Mouse (Mus musculus) adrenal gland, adult 2 months (tissue): ENCODE data around the gene Arhgap31. TPM values are rescaled to one million over a fixed set of nuclear protein-coding genes. Genes with fewer than 3 reads are reported as not detected.
A peak's percentile ranks its signal among the peaks of the same experiment; 100 is the strongest.

ENCODE experiments used
- DNase-seq: peaks from one replicate; pipeline ENCODE4 v3.0.0; 2021
- polyA plus RNA-seq: library from polyadenylated mRNA; depleted of rRNA; stranded (reverse); fragments of >200 nt; gene quantifications from 2 replicates; pipeline ENCODE4 v1.2.3, GENCODE M21; 2012
- total RNA-seq, 2 experiments: library from RNA; stranded (reverse); gene quantifications; 2 replicates each; pipeline ENCODE4 v1.2.3; 2021

Gene Arhgap31
- total and polyA plus RNA-seq, 3 experiments: 7.4 to 23.8 (median 19.1) TPM

DNA sequence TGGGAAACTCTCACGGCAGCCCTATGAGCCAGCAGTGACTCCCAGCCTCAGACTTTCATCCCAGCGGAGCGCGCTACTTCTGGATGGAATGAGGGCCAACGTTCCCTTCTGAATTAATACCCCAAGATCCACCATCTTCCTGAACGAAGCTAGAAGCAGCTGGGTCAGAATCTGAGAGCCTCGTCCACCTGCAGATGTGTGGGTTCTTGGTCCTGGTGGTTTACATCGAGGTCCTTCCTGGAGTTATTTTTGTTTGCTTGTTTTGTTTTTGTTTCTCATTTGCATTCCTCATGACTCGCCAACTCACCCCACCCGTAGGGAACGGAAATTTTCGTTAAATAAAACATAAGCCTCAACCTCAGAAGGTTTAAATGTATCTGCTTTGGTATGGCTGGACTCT, 61.8 kb downstream of the Arhgap31 start:
- no peak for DNase-seq

DNA sequence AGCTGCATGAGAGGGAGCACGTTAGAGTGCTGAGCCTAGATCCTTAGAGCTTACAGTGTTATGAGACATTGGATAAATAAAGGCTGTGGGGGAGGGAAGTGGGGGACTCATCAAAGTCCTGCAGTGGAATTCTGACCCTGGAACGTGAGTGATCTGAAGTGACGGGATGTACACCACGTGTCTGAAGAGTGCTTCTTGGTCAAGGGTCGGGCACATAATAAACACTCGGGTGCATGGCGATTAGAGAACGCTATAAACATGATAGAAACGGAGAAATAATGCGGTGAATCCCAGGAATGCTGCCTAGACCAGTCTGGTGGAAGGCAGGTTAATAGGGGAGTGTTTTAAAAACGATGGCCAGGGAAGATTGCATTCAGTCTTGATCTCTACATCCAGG, 63.6 kb downstream of the Arhgap31 start:
- no peak for DNase-seq

DNA sequence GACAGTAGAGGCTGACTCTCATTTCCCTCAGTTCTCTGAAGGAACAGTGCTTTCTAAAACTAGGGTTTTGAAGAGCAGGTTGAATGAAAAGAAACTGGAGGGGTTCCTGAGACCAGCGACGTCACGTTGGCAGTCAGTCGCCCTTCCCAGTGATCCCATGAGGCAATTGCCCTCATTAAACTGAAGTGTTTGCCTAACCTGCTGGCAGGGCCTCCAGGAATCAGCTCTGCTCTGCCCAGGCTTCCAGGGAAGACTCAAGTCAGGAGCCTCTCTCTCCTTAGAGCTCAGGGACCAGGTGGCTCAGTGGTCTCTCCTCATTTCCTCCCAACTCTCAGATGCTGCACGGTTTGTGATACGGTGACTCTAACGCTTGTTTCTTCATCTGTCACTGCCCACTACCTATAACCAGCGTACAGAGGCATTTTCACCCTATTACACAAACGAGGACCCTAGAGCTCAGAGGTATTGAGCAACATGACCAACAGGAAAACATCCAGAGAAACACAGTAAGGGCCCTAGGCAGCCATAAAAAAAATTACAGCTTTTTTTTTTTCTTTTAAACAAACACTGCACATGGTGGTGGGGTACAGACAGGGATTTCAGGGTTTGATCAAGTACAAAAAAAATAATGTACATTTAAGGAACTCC, 64.2 kb downstream of the Arhgap31 start:
- peak; percentile 29 for DNase-seq

DNA sequence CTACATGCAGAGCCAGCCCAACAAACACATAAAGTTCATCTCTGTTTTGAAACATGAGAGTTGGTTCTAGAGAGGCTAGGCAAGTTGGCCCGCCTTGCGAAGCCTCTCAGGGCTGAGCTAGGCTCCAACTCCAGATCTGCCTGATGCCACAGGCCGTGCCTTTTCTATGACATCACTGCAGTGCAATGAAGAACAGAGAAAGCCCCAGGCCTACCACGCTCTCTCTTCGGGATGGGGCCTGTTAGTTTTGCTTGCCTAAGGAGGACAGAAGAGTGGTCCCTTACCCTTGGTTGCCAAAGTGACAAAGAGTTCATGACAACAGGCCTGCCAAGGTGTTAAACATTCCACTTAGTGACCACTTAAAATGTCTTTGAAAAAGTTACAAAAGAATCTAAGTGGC, 64.9 kb downstream of the Arhgap31 start:
- no peak for DNase-seq

DNA sequence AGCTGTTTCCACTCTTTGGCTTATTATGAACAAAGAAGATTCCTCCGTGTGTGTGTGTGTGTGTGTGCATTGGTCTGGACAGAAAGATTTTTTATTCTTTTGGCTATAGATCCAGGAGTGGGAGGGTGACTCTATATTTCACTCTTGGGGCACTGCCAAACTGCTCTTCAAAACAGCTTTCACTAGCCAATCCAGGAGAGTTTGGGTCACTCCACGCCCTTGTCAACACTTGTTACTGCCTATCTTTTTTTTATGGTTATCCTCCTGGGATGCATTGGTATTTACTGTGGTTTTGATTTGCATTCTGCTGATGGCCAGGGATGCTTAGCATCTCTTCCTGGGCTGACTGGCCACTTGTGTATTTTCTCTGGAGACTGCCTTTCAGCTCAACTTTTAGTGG, 68.6 kb downstream of the Arhgap31 start:
- no peak for DNase-seq

DNA sequence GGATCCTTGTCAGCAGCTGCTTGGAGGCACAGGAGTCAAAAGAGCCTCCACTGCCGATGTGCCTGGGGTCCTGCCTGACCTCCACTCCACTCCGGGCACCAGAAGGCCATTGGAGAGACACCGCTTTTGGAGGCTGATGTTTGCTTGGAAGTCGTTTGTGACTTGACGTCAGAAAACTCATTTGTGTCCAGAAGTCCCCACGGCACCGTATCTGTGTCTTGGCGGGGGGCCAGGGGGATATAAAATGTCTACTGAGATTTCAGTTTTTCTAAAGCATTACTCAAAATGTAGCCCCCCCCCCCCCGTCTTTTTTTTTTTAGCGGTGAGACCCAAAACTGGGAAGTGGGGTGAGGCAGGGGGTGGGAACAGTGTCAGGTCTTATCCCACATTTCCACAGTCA, 76.0 kb downstream of the Arhgap31 start:
- DNase-seq: no peak

DNA sequence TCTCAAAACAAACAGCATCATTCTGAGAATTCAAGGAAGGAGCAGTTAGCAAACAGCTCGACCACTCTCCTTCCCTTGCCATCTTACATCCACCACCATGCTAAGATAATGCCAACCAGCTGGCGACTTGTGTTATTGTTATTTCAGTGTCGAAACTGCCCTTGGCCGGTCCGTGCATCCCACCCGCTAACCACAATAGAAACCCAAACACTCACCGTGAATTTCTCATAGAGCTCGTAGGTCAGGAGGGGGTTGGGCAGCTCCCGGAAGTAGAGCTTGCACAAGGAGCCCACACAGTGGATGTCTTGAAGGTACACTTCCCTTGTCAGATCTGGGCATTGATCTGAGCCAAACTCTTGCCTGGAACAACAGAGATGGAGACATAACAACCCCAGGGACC, 76.4 kb downstream of the Arhgap31 start:
- DNase-seq: no peak

DNA sequence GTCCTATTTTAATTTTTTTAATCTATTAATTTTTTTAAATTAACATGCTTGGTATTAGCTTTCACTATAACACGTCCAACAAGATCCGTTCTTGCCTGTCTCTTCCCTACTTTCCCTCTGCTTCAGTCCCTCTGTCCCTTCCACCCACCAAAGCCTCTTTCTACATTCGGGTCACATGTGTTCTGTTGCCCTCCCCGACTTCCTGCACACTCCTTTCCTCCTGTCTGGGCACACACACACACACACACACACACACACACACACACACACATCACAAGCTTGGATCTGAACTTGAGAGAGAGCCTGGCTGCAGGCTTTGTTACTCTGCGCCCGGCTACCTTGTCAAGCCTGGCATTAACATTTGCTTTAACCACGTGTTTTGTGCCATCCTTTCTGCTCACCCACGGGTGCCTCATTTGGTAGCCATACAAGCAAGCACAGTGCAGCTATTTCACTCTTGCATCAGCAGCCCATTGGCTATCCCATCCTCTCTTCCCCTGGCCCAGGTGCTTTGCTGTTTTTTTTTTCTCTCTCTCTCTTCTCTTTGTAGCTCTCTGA, 77.2 kb downstream of the Arhgap31 start:
- no peak for DNase-seq

DNA sequence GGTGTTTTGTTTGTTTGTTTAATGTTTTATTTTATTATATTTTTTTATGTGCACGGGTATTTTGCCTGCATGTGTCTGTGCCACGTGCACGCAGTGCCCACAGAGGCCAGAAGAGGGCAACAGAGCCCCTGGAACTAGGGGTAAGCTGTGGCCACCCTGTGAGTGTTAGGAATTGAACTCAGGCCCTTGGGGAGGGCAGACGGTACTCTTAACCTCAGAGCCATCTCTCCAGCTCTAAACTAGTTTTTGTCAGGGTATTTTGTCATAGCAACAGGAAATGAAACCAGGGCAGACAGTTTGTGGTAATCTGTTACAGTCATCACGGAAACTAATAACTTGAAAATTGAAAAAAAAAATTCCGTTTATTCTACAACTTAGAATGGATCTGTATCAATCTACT, 80.9 kb downstream of the Arhgap31 start:
- peak; percentile 76 for DNase-seq

DNA sequence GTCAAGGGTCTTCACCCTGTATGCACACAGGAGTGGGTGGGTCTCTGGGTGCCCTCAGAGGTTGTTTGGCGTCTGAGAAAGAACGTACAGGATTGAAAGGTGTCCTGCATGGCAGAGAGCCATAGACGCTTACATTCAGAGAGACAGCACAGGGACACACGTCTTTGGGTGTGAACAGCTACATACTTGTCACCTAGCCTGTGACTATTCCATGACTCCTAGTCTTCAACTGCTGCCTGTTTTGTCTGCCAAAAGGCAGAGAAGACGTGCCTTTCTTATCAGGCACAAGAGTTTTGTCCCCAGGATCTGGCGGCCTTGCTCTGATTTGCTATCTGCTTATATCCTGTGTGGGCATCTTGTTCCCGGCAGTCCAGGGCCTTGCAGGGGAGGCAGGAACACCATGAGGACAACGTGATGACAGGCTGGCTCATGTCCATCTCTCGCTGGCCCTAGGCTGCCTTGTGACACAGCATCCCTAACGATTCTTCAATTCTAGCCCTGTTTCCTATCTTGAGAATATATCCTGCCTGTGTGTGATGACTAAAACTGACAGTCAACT, 87.2 kb downstream of the Arhgap31 start:
- peak; percentile 62 for DNase-seq

DNA sequence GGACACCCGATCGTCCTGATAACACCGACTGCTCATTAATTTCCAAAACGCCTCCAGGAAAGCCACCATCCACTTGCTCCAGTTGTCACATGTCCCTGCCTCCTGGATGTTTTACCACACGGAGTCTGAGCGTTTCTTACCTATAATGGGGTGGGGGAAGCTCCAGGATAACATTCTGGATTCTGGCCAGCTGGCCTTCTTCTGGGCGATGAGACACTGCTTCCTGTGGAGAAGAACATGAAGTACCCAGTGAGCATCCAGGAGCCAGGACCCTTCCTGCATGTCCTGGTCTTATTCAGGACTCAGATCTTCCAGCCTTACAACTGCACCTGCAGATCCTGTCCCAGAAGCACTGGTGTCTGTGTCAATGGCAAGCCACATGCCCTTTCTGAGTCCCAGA, 87.7 kb downstream of the Arhgap31 start:
- DNase-seq: no peak

DNA sequence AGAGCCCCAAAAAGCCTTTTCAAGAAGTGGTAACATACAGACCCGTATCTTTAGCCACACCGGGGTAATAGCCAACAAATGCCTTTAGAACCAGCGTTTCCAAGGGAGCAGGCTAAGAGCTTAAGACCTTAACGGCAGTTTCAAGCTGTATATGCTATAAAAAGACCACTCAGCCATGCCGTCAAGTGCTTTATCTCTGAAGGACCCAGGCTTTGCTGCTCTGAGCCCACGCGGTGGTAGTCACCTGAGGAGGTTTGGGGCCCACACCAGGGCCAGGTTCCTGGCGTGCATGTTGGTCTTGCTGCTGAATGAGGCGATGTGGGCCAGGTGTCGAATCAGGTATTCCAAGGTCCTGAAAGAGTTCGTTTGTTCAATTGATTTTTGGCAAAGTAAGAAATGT, 88.8 kb downstream of the Arhgap31 start:
- no peak for DNase-seq

DNA sequence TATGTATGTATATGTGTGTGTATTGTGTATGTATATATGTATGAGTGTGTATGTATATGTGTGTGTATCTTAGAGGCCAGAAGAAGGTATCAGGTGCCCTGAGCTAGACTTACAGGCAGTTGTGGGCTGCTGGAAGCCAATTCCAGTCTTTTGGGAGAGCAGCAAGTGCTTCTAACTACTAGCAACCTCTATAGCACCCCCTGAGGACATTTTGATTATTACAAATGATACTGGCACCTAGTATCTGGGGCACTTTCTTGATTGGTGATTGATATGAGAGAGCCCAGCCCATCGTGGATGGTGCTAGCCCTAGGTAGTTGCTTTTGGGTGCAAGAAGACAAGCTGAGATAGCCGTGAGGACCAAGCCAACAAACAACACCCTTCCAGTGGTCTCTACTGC, 90.8 kb downstream of the Arhgap31 start:
- no peak for DNase-seq

DNA sequence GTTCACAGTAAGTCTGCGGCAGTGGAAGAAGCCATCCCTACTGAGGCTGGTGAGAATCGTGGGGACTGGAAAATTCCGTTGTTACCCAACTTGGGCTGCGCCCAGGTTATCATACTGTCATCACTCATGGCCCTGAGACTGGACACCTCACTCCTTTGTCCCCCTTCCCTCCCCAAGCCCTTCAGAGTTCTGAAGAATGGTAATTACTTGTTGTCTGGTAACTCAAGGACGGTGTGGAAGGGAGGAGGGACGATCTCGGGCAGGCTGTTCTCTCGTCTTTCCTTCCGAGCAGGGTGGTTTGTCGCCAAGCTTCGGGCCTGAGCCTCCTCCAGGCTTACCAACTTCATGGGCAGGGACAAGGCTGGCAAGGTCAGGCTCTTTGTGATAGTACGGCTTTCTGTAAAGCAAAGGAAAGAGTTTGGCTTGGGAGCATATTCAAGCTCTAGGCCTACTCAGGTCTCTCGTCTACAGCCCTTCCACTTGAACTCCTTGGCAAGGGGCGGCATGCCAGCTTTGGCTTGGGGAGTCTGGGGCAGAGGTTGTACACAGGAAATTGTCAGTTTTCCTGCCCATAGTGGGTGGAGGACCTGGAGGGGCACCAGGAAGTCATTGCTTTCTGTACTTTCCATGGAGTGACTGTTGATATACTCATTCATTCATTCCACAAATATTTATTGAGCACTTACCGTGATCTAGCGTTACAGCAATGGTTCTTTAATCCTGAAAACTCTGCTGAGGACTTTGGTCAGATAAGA, 92.2 kb downstream of the Arhgap31 start:
- DNase-seq: peak; percentile 74

DNA sequence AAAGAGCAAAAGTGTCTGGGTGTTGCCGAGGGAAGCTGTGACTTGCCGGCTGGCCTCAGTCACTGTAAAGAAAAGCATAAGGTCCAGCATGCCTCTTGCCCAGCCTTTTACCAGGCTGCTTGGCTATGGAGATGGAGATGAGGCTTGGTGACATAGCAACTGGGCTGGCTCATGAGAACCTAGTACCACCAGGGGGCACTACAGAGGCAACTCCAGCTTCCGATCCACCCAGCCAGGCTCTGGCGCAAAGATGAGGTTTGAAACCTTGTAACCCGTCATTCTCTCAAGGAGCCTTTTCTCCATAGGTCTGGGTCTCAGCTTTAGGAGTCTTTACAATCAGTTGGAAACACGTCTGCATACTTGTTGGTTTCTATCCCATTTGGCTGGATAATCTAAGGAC, 94.0 kb downstream of the Arhgap31 start:
- peak; percentile 77 for DNase-seq

DNA sequence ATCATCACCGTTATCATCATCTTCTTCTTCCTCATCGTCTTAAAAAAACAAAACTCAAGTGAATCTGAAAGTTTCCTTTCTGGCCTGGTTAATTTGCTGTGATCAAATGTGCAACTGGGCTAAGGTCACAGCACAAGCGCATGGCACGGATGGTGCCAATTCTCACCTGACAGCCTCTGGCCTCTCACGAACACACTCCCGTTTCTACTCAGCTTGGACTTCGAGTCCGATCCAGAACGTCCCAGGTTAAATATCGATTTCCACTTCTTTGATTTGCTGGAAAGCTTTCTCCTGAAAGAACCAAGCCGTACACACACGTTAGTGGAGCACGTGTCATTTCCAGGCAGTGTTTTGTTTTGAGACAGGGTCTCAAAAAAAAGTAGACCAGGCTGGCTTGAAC, 95.1 kb downstream of the Arhgap31 start:
- DNase-seq: no peak

DNA sequence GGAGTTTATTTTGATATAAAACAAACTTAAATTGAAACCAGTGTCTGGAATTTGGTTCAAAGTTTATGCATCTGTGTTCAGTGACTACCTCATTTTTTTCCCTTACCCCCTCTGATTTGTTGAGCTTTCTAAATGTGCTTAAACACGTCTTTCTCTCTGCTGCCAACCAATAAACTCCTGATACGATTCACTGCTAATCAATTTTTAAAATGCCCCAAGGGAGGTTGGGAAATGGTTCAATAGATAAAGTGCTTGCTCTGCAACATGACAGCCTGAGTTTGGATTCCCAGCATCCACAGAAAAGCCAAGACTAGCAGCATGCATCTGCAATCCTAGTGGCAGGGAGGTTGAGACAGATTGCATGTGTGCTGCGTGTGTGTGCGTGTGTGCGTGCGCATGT, 99.4 kb downstream of the Arhgap31 start:
- DNase-seq: no peak

DNA sequence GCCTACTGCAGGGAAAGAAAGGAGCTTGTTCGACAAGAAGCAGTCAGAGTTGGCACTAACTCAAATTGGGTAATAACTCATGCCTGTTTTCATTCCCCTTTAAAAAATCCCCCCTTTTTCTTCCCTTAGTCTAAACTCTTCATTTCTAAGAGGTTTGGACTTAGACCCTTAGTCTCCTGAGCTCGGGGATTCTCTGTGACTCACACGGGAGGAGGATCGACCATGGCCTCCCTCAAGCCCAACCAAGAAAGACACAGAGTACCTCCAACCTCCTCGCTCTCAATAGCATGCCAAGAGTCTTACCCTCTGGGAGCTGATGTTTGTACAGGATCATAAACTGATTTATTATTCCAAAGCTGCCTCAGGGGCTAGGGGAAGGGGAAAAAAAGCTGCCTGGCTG, 100.4 kb downstream of the Arhgap31 start:
- DNase-seq: no peak

DNA sequence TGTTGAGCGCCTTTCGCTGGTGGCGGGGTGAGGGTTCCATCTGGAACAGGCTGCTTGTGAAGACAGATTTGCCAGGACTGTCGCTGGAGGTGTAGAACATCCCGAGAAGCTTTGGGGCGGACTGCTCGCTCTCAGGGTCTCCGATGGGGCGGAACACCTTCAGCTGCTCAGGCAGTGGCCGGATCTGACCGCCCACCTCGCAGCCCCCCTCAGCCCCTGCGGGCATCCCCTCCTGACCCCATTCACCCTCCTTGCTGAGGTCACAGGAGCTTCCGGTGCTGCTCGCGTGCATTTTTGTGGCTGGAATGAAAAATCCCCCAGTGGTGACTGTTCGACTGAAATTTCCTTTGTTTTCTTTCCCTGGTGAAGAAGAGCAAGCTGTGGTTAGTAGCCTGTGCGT, 104.0 kb downstream of the Arhgap31 start:
- DNase-seq: no peak

DNA sequence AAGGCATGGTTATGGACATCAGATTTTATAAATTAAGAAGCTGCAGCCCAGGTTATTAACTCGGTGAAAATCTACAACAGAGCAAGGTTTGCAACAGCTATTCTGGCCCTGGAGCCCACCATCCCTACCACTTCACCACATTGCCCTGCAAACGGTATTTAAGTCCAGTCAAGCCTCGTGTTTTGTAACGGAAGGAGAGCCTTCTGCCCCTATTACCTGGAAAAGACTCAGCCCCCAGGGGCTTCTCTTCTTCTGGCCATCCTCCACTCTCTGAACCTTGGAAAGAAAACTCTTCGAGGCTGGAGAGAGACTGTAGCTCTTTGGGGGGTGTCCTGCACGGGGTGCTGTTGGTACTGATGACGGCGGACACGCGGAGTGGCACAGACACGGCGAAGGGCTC, 104.4 kb downstream of the Arhgap31 start:
- no peak for DNase-seq

DNA sequence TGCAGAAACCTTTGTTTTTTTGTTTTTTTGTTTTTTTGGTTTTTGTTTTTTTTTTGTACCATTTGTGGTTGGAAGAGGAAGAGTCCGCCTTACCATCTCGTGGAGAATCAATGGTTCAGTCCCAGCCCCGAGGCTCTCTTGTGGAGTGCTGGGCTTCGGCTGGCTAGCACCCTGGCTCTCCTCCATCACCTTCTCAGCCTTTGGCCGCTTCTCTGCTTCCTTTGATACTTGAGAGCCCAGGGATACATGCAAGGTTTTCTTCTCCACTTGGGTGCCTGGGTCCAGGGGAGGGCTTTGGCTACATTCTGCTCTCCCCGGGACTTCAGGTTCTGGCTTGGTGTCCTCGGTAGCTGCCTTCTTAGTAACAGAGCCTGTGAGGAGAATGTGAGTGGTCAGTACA, 106.6 kb downstream of the Arhgap31 start:
- no peak for DNase-seq

DNA sequence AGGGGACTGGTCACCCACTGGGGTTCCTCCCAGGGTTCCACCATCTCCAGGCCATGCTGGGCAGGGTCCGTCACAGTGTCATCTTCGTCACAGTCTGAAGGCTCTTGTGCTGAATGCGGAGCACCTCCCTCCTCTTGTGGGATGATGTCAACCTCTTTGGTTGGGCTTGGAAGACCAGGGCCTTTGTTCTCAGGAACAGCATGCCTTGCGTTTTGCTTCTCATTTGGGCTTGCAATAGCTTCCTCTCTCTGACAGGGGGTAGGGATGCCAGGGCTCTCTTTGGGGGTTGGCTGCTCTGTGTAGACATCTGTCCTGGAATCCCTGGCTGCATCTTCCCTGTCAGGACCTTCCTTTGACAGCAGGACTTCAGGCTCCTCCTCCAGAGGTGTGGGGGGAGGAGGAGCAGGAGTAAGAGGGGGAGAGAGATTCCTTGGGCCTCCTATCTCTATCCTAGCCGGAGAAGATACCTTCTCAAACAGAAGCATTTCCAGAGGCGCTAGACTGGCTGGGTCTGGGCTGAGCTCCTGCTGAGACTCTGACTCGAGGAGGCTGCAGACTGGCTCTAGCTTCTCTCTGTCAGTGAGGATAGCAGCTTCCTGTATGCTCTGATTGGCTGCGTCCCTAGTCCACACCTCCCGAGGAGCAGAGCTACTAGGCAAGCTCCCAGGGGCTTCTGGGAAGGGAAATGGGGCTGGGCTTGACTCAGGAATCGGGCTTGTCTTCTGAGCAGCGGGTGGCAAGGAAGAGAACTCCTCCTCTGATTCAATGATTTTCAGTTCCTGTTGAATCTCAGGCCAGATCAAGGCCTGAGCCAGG, 109.9 kb downstream of the Arhgap31 start:
- no peak for DNase-seq
